Mouse (Mus musculus) heart, adult 2 months (tissue): ENCODE measurements around the gene Smim14. TPM values are rescaled to one million over a fixed set of nuclear protein-coding genes. Genes with fewer than 3 reads are reported as not detected.

Experiments
- DNase-seq, 2 experiments: peaks; one replicate each; pipeline ENCODE4 v3.0.0; 2021
- H3K27ac ChIP-seq: fragments of 200-600 bp; 2 replicates; pipeline ENCODE4 v1.8.1; 2022
- H3K27me3 ChIP-seq: fragments of 200-500 bp; 2 replicates; pipeline ENCODE4 v1.6.1; 2012; ENCODE audit warnings: mild to moderate bottlenecking, low read length, inconsistent platforms, mixed read lengths; ENCODE audit not compliant: control insufficient read depth, insufficient read depth
- H3K36me3 ChIP-seq: fragments of 200-500 bp; 2 replicates; pipeline ENCODE4 v1.6.1; 2012; ENCODE audit warnings: low read length, inconsistent platforms; ENCODE audit not compliant: control insufficient read depth, insufficient read depth
- H3K4me1 ChIP-seq: fragments of 200-500 bp; 2 replicates; pipeline ENCODE4 v1.6.1; 2011; ENCODE audit warnings: low read length; ENCODE audit not compliant: control insufficient read depth, insufficient read depth
- H3K4me3 ChIP-seq: fragments of 200-600 bp; 2 replicates; pipeline ENCODE4 v1.8.1; 2022
- H3K79me2 ChIP-seq: fragments of 200-500 bp; replicated peaks from 2 replicates; pipeline ENCODE4 v1.6.1; 2012; ENCODE audit warnings: mild to moderate bottlenecking, inconsistent platforms, low read length, moderate library complexity, mixed read lengths; ENCODE audit not compliant: control insufficient read depth, insufficient read depth
- H3K9ac ChIP-seq: fragments of 200-500 bp; 2 replicates; pipeline ENCODE4 v1.6.1; 2012; ENCODE audit warnings: low read depth, mild to moderate bottlenecking, control low read depth, inconsistent platforms, low read length, mixed read lengths
- CTCF ChIP-seq: fragments of 200-600 bp; IDR thresholded peaks from 2 replicates; pipeline ENCODE4 v1.8.1; 2022; ENCODE audit warnings: antibody characterized with exemption, mild to moderate bottlenecking, moderate library complexity
- EP300 ChIP-seq: fragments of 200-500 bp; IDR thresholded peaks from 2 replicates; pipeline ENCODE4 v1.6.1; 2011; ENCODE audit warnings: low read depth, low read length, control low read depth; ENCODE audit not compliant: insufficient read depth
- POLR2A ChIP-seq: fragments of 200-500 bp; IDR thresholded peaks from 2 replicates; pipeline ENCODE4 v1.6.1; 2011; ENCODE audit warnings: mild to moderate bottlenecking, low read depth, low read length, control low read depth; ENCODE audit not compliant: insufficient read depth
- WGBS: fragments of 180-500 bp; shearing (Covaris S2); methylation state at CpG from one replicate; pipeline ENCODE4 v1.1.7; 2018; 5-methylcytosine and 5-hydroxymethylcytosine counted together
- intact Hi-C: fragments of 180-260 bp; cut with DNase I; formaldehyde crosslinking; loops from one replicate; pipeline ENCODE4 v1.15.1; 2025
- polyA plus RNA-seq: library from polyadenylated mRNA; depleted of rRNA; stranded (reverse); fragments of >200 nt; gene quantifications from 2 replicates; pipeline ENCODE4 v1.2.3, GENCODE M21; 2012
- total RNA-seq, 2 experiments: library from RNA; stranded (reverse); gene quantifications; 2 replicates each; pipeline ENCODE4 v1.2.3; 2021

The Smim14 gene
- total and polyA plus RNA-seq, 3 experiments: 94.2 to 97.3 (median 97.1) TPM

GRCm38 (mm10) chr5:65534496-65534895, 2.5 kb downstream of the Smim14 start:
- intact Hi-C loops: loop anchor here (10.0 kb wide), 1 partner anchor 200 kb away; the partner anchor contains the start of gene Rfc1
- WGBS: 90% methylated on average over 4 of the region's 4 CpGs
- H3K4me3 ChIP-seq: no peak overlapping the region
- no peaks in the 10 kb centered on the region for H3K27me3 ChIP-seq
- no peak overlapping the region for H3K27ac ChIP-seq
- peaks cover 7% of the 10 kb centered on the region for H3K36me3 ChIP-seq
- peaks cover 7% of the 10 kb centered on the region for H3K4me1 ChIP-seq
- no peak overlapping the region for H3K9ac ChIP-seq
- H3K79me2 ChIP-seq: peaks cover 2% of the 10 kb centered on the region; the same call in 1 of the 2 replicates
- no peak for TF ChIP-seq EP300
- TF ChIP-seq POLR2A: no peak
- TF ChIP-seq CTCF: no peak
- no peak for DNase-seq

- TF ChIP-seq EP300 (no peak), POLR2A (no peak), CTCF (no peak)
- Histone ChIP-seq H3K27ac (no peak overlapping the region), H3K79me2 (no peaks in the 10 kb centered on the region), H3K36me3 (no peaks in the 10 kb centered on the region), H3K27me3 (no peaks in the 10 kb centered on the region), H3K9ac (no peak overlapping the region), H3K4me3 (no peak overlapping the region), H3K4me1 (peaks cover under 1% of the 10 kb centered on the region; the same call in 1 of the 2 replicates)
- intact Hi-C loops: loop anchor here (10.0 kb wide), 1 partner anchor 196 kb away; the partner anchor contains the start of gene Rfc1
- no peak for DNase-seq
- WGBS: 75% methylated on average over 3 of the region's 3 CpGs
These were observed 5.7 kb downstream of the Smim14 start for GRCm38 (mm10) chr5:65531283-65531682.

- intact Hi-C loops: no loop called here
- H3K9ac ChIP-seq: no peak overlapping the region
These were observed 11.1 kb downstream of the Smim14 start for GRCm38 (mm10) chr5:65525674-65526443.

GRCm38 (mm10) chr5:65524831-65525230, 12.2 kb downstream of the Smim14 start:
- H3K9ac ChIP-seq: no peak overlapping the region
- H3K4me3 ChIP-seq: no peak overlapping the region
- no peaks in the 10 kb centered on the region for H3K79me2 ChIP-seq
- TF ChIP-seq EP300 (no peak), CTCF (no peak), POLR2A (no peak)
- no peak for DNase-seq
- intact Hi-C loops: no loop called here
- no peaks in the 10 kb centered on the region for H3K4me1 ChIP-seq
- H3K36me3 ChIP-seq: no peaks in the 10 kb centered on the region
- WGBS: 75% methylated on average over 4 of the region's 4 CpGs
- H3K27me3 ChIP-seq: no peaks in the 10 kb centered on the region
- H3K27ac ChIP-seq: no peak overlapping the region

More at GRCm38 (mm10) chr5:65525674-65526443, 11.1 kb downstream of the Smim14 start:
- Histone ChIP-seq H3K36me3 (no peaks in the 10 kb centered on the region), H3K27ac (no peak overlapping the region), H3K79me2 (no peaks in the 10 kb centered on the region), H3K4me1 (no peaks in the 10 kb centered on the region), H3K4me3 (no peak overlapping the region), H3K27me3 (no peaks in the 10 kb centered on the region)
- no peak for TF ChIP-seq POLR2A
- TF ChIP-seq EP300: no peak
- TF ChIP-seq CTCF: peak; percentile 52
- DNase-seq: no peak
- 42% methylated on average over 8 of the region's 8 CpGs for WGBS

GRCm38 (mm10) chr5:65521803-65522202, 15.2 kb downstream of the Smim14 start:
- Histone ChIP-seq H3K79me2 (no peaks in the 10 kb centered on the region), H3K4me3 (no peak overlapping the region), H3K27me3 (no peaks in the 10 kb centered on the region), H3K27ac (no peak overlapping the region), H3K4me1 (no peaks in the 10 kb centered on the region), H3K9ac (no peak overlapping the region), H3K36me3 (no peaks in the 10 kb centered on the region)
- TF ChIP-seq CTCF: peak; percentile 28
- no peak for TF ChIP-seq POLR2A
- intact Hi-C loops: no loop called here
- WGBS: 93% methylated on average over 1 of the region's 1 CpGs
- DNase-seq: no peak

GRCm38 (mm10) chr5:65514635-65515278, 22.2 kb downstream of the Smim14 start:
- Histone ChIP-seq H3K27ac (no peak overlapping the region), H3K27me3 (no peaks in the 10 kb centered on the region), H3K79me2 (no peaks in the 10 kb centered on the region), H3K4me3 (no peak overlapping the region), H3K9ac (no peak overlapping the region), H3K4me1 (peaks cover 1% of the 10 kb centered on the region), H3K36me3 (no peaks in the 10 kb centered on the region)
- no peak for DNase-seq
- WGBS: 32% methylated on average over 5 of the region's 5 CpGs
- intact Hi-C loops: no loop called here
- no peak for TF ChIP-seq POLR2A
- TF ChIP-seq EP300: no peak
- no peak for TF ChIP-seq CTCF
